8 mouse cellular contexts compared by ENCODE assay signal in the genomic region with DNA sequence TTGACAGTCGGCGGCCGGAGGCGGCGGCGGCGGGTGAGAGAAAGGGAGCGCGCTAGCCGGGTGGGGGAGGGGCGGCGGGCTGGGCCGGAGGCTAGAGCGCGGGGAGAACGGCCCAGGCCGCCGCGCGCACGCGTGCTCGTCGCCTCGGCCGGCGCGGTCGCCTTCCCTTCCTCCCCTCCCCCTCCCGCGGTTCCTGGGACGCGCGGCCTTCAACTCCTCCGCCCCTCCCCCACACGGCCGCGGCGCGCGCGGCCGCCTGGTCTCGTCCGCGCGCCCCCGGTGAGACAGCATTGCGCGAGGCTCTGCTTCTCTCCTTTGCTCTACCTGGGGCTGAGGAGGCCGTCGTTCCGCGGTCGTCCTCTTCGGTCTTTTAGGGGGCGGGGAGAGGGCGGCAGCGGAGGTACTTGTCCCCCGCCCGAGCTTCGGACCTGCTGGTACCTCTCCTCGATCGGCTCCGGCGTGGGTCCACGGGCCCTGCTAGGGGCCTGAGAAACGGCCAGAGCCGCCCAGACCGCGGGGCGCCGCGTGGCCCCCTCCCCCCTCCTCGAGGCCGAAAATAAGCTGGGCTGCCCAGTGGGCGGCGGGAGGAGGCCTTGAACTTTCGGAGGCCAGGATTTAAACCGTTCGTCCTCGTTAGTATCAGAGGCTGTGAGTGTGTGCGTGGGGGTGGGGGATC. TPM values are rescaled to one million over a fixed set of nuclear protein-coding genes. Genes with fewer than 3 reads are reported as not detected.
A peak's percentile ranks its signal among the peaks of the same experiment; 100 is the strongest.
DNase-seq lines count a peak whose midpoint lies in the region; ATAC-seq and TF ChIP-seq lines count a peak whose summit lies in the region.

No protein-coding gene starts in this region.

- no peaks in the 10 kb centered on the region for H3K9me3 ChIP-seq in kidney, embryonic 15.5 days (replicated peaks)
- no peaks in the 10 kb centered on the region for H3K9me3 ChIP-seq in liver, postnatal 0 days (ENCODE audit: low read length)
- H3K9me3 ChIP-seq in neural tube, embryonic 12.5 days, result no peaks in the 10 kb centered on the region

- DNase-seq in 416B (ENCODE audit: low read depth) (peak; percentile 78), R1 (ENCODE audit: low read depth, low spot score) (peak; percentile 91)
- DNase-seq in cerebellum, adult 9-11 months, result peak; percentile 87
- DNase-seq in frontal cortex, postnatal 10 days (ENCODE audit: low spot score in 2 of 2), result peak; percentile 66 to 71
- DNase-seq in liver, postnatal 0 days, result peak; percentile 93
- peak; percentile 69 to 84 for DNase-seq in thymus, postnatal 10 days (ENCODE audit: low spot score in 2 of 2)

- peak; percentile 71 for ATAC-seq in kidney, embryonic 15.5 days (replicated peaks; ENCODE audit: low FRiP score)
- peak; percentile 69 for ATAC-seq in liver, postnatal 0 days
- ATAC-seq in neural tube, embryonic 12.5 days (ENCODE audit: low FRiP score, low read depth), result peak; percentile 70

- peak overlapping the region; percentile 99 for H3K4me3 ChIP-seq in kidney, embryonic 15.5 days (replicated peaks)
- H3K4me3 ChIP-seq in liver, postnatal 0 days (ENCODE audit: low read depth, low read length), result peak overlapping the region; percentile 98
- H3K4me3 ChIP-seq in neural tube, embryonic 12.5 days, result peak overlapping the region; percentile 99

- WGBS in kidney, embryonic 15.5 days, result under 1% methylated on average over 39 of the region's 83 CpGs
- 1% methylated on average over 53 of the region's 83 CpGs for WGBS in liver, postnatal 0 days (ENCODE audit: insufficient replicate concordance)
- under 1% methylated on average over 73 of the region's 83 CpGs for WGBS in neural tube, embryonic 12.5 days

- no peak for TF ChIP-seq CTCF in liver, postnatal 0 days (IDR thresholded peaks at IDR 0.05; ENCODE audit: low read depth)

- peaks cover 39% of the 10 kb centered on the region for H3K4me1 ChIP-seq in kidney, embryonic 15.5 days
- H3K4me1 ChIP-seq in liver, postnatal 0 days (ENCODE audit: insufficient read depth), result peaks cover 26% of the 10 kb centered on the region
- peaks cover 33% of the 10 kb centered on the region for H3K4me1 ChIP-seq in neural tube, embryonic 12.5 days

- no peak for TF ChIP-seq EP300 in liver, postnatal 0 days (IDR thresholded peaks at IDR 0.05; ENCODE audit: low read depth)

- H3K27ac ChIP-seq in kidney, embryonic 15.5 days, result peak overlapping the region; percentile 95
- H3K27ac ChIP-seq in liver, postnatal 0 days (ENCODE audit: low read depth), result peak overlapping the region; percentile 100
- peak overlapping the region; percentile 91 for H3K27ac ChIP-seq in neural tube, embryonic 12.5 days

- peak overlapping the region; percentile 77 for H3K4me2 ChIP-seq in kidney, embryonic 15.5 days
- H3K4me2 ChIP-seq in liver, postnatal 0 days (ENCODE audit: low read depth, low read length), result peak overlapping the region; percentile 91
- peak overlapping the region; percentile 70 for H3K4me2 ChIP-seq in neural tube, embryonic 12.5 days (replicated peaks)

- peak overlapping the region; percentile 97 for H3K9ac ChIP-seq in kidney, embryonic 15.5 days
- H3K9ac ChIP-seq in liver, postnatal 0 days (replicated peaks), result peak overlapping the region; percentile 99
- H3K9ac ChIP-seq in neural tube, embryonic 12.5 days, result peak overlapping the region; percentile 94

- H3K36me3 ChIP-seq in kidney, embryonic 15.5 days, result peaks cover 19% of the 10 kb centered on the region
- H3K36me3 ChIP-seq in liver, postnatal 0 days (replicated peaks; ENCODE audit: insufficient read depth, low read length), result peaks cover 14% of the 10 kb centered on the region
- peaks cover 18% of the 10 kb centered on the region for H3K36me3 ChIP-seq in neural tube, embryonic 12.5 days

- no peaks in the 10 kb centered on the region for H3K27me3 ChIP-seq in kidney, embryonic 15.5 days
- H3K27me3 ChIP-seq in liver, postnatal 0 days (ENCODE audit: insufficient read depth, low read length), result no peaks in the 10 kb centered on the region
- no peaks in the 10 kb centered on the region for H3K27me3 ChIP-seq in neural tube, embryonic 12.5 days (replicated peaks)

RNA-seq across cellular contexts. Expression of a gene that starts 13.2 kb away (rescaled TPM):
- 496 and 536 TPM in 2 replicates for polyA plus RNA-seq in kidney, embryonic 15.5 days (2015; fragmentation: Nextera tagmentation; extraction: Ambion mirVana)
- polyA plus RNA-seq in liver, postnatal 0 days (2015; fragmentation: Nextera tagmentation; extraction: Ambion mirVana), result 132 and 137 TPM in 2 replicates
- 617 and 693 TPM in 2 replicates for polyA plus RNA-seq in neural tube, embryonic 12.5 days (2016; fragmentation: Nextera tagmentation; extraction: Ambion mirVana)

RNA-seq across cellular contexts. Expression of a gene that starts 17.6 kb away (rescaled TPM):
- polyA plus RNA-seq in kidney, embryonic 15.5 days (2015; fragmentation: Nextera tagmentation; extraction: Ambion mirVana), result 35.0 and 37.4 TPM in 2 replicates
- polyA plus RNA-seq in liver, postnatal 0 days (2015; fragmentation: Nextera tagmentation; extraction: Ambion mirVana), result 2.3 and 2.4 TPM in 2 replicates
- 47.0 and 47.5 TPM in 2 replicates for polyA plus RNA-seq in neural tube, embryonic 12.5 days (2016; fragmentation: Nextera tagmentation; extraction: Ambion mirVana)

RNA-seq across cellular contexts. Expression of a gene that starts 25.4 kb away (rescaled TPM):
- polyA plus RNA-seq in kidney, embryonic 15.5 days (2015; fragmentation: Nextera tagmentation; extraction: Ambion mirVana), result 999 and 1,052 TPM in 2 replicates
- 458 and 460 TPM in 2 replicates for polyA plus RNA-seq in liver, postnatal 0 days (2015; fragmentation: Nextera tagmentation; extraction: Ambion mirVana)
- polyA plus RNA-seq in neural tube, embryonic 12.5 days (2016; fragmentation: Nextera tagmentation; extraction: Ambion mirVana), result 1,078 and 1,213 TPM in 2 replicates

RNA-seq across cellular contexts. Expression of a gene that starts 32.1 kb away (rescaled TPM):
- 89.5 and 91.0 TPM in 2 replicates for polyA plus RNA-seq in kidney, embryonic 15.5 days (2015; fragmentation: Nextera tagmentation; extraction: Ambion mirVana)
- polyA plus RNA-seq in liver, postnatal 0 days (2015; fragmentation: Nextera tagmentation; extraction: Ambion mirVana), result 11.9 TPM in 2 replicates
- polyA plus RNA-seq in neural tube, embryonic 12.5 days (2016; fragmentation: Nextera tagmentation; extraction: Ambion mirVana), result 234 and 241 TPM in 2 replicates

RNA-seq across cellular contexts. Expression of a gene that starts 32.4 kb away (rescaled TPM):
- 0.18 TPM in 1 of 2 replicates, not detected in the other for polyA plus RNA-seq in kidney, embryonic 15.5 days (2015; fragmentation: Nextera tagmentation; extraction: Ambion mirVana)
- polyA plus RNA-seq in liver, postnatal 0 days (2015; fragmentation: Nextera tagmentation; extraction: Ambion mirVana), result not detected in 2 replicates
- polyA plus RNA-seq in neural tube, embryonic 12.5 days (2016; fragmentation: Nextera tagmentation; extraction: Ambion mirVana), result not detected in 2 replicates

Comparison
In these comparisons a context has a peak if more than half of its experiments do, and no peak if none do; other contexts are left out.
1. Peak in every context shown above with its lines: DNase-seq, ATAC-seq, H3K4me3 ChIP-seq and H3K27ac ChIP-seq.
2. RNA of a gene that starts 17.6 kb away (polyA plus RNA-seq): 47.0 to 47.5 TPM in neural tube, embryonic 12.5 days and 35.0 to 37.4 TPM in kidney, embryonic 15.5 days; 2.3 to 2.4 TPM in liver, postnatal 0 days; every median in the first group is over 10 times any median in the second.